Mouse (Mus musculus) hematopoietic multipotent progenitor cell, adult 10-12 weeks (in vitro differentiated cells): ENCODE data around the gene Tbc1d10b. TPM values are rescaled to one million over a fixed set of nuclear protein-coding genes. Genes with fewer than 3 reads are reported as not detected.

ENCODE experiments used
- polyA plus RNA-seq: library from polyadenylated mRNA; stranded (reverse); fragments of >175 nt; gene quantifications from 2 replicates; pipeline ENCODE4 v1.2.3, GENCODE M21; 2012; ENCODE audit warnings: low replicate concordance

The Tbc1d10b gene
- polyA plus RNA-seq: 48.8 and 114 TPM in 2 replicates

GRCm38 (mm10) chr7:127208295-127208552 is at the start of gene Tbc1d10b:
Gene Tbc1d10b (minus strand): TSS chr7:127208468.

GRCm38 (mm10) chr7:127243870-127244657 is 35.8 kb upstream of the Tbc1d10b start, which contains the start of gene Zfp771:
Gene Zfp771 (plus strand): TSS chr7:127244274.

GRCm38 (mm10) chr7:127232622-127233367 is 24.5 kb upstream of the Tbc1d10b start, which contains the start of the genes Zfp553 and Sept1:
Gene Zfp553 (plus strand): TSS chr7:127233061.
Gene Sept1 (minus strand): TSS chr7:127233130.

GRCm38 (mm10) chr7:127208553-127209438 is 528 bp upstream of the Tbc1d10b start, which contains the start of gene Mylpf:
Gene Mylpf (plus strand): TSS chr7:127208890.

GRCm38 (mm10) chr7:127195544-127196295 is 12.5 kb downstream of the Tbc1d10b start, which contains the start of gene Cd2bp2:
Gene Cd2bp2 (minus strand): TSS chr7:127196050.

Other genes with a start within 250 kb of the Tbc1d10b start
- gene Cdipt, start 232.6 kb downstream of the Tbc1d10b start, polyA plus RNA-seq: 122 and 191 TPM in 2 replicates
- gene Cdiptos, start 232.4 kb downstream of the Tbc1d10b start, polyA plus RNA-seq: 0.29 and 0.57 TPM in 2 replicates
- 41.4 and 44.2 TPM in 2 replicates for gene Mvp, start 193.8 kb downstream of the Tbc1d10b start, polyA plus RNA-seq
- gene Pagr1b, start 192.0 kb downstream of the Tbc1d10b start, polyA plus RNA-seq: 2.3 and 8.3 TPM in 2 replicates
- gene Pagr1a, start 191.1 kb downstream of the Tbc1d10b start, polyA plus RNA-seq: 4.2 and 54.7 TPM in 2 replicates
- gene Gm42742, start 187.4 kb downstream of the Tbc1d10b start, polyA plus RNA-seq: 120 and 325 TPM in 2 replicates
- 1.7 and 5.9 TPM in 2 replicates for gene Prrt2, start 187.3 kb downstream of the Tbc1d10b start, polyA plus RNA-seq
- 317 and 823 TPM in 2 replicates for gene Maz, start 181.4 kb downstream of the Tbc1d10b start, polyA plus RNA-seq
- gene Kif22, start 166.0 kb downstream of the Tbc1d10b start, polyA plus RNA-seq: 2.6 and 9.1 TPM in 2 replicates
- gene Zg16, start 121.1 kb downstream of the Tbc1d10b start, polyA plus RNA-seq: 0.27 TPM in 1 of 2 replicates, not detected in the other
- 271 and 357 TPM in 2 replicates for gene AI467606, start 117.1 kb downstream of the Tbc1d10b start, polyA plus RNA-seq
- 5.7 and 7.0 TPM in 2 replicates for gene Qprt, start 86.2 kb downstream of the Tbc1d10b start, polyA plus RNA-seq
- gene Spn, start 70.6 kb downstream of the Tbc1d10b start, polyA plus RNA-seq: 81.8 and 125 TPM in 2 replicates
- gene Cd2bp2, start 12.4 kb downstream of the Tbc1d10b start, polyA plus RNA-seq: 63.2 and 81.0 TPM in 2 replicates
- gene Mylpf, start 422 bp upstream of the Tbc1d10b start, polyA plus RNA-seq: 3.8 TPM in 1 of 2 replicates, not detected in the other
- 19.8 and 21.6 TPM in 2 replicates for gene Zfp553, start 24.6 kb upstream of the Tbc1d10b start, polyA plus RNA-seq
- gene Sept1, start 24.7 kb upstream of the Tbc1d10b start, polyA plus RNA-seq: 741 and 939 TPM in 2 replicates
- gene Zfp771, start 35.8 kb upstream of the Tbc1d10b start, polyA plus RNA-seq: 30.4 and 62.4 TPM in 2 replicates
- gene Dctpp1, start 52.2 kb upstream of the Tbc1d10b start, polyA plus RNA-seq: 11.9 and 40.3 TPM in 2 replicates
- gene Sephs2, start 65.6 kb upstream of the Tbc1d10b start, polyA plus RNA-seq: 18.3 and 56.1 TPM in 2 replicates
- gene Itgal, start 87.8 kb upstream of the Tbc1d10b start, polyA plus RNA-seq: 65.9 and 91.0 TPM in 2 replicates
- 11.8 and 12.1 TPM in 2 replicates for gene Zfp768, start 137.1 kb upstream of the Tbc1d10b start, polyA plus RNA-seq
- gene Zfp747, start 167.6 kb upstream of the Tbc1d10b start, polyA plus RNA-seq: 6.0 and 8.8 TPM in 2 replicates
- 1.1 and 1.4 TPM in 2 replicates for gene 9130019O22Rik, start 178.7 kb upstream of the Tbc1d10b start, polyA plus RNA-seq
- 5.7 and 9.3 TPM in 2 replicates for gene E430018J23Rik, start 185.2 kb upstream of the Tbc1d10b start, polyA plus RNA-seq
- gene Zfp764, start 198.4 kb upstream of the Tbc1d10b start, polyA plus RNA-seq: 2.3 and 3.1 TPM in 2 replicates
- gene Zfp688, start 213.6 kb upstream of the Tbc1d10b start, polyA plus RNA-seq: 25.8 and 61.8 TPM in 2 replicates
- gene Zfp689, start 240.7 kb upstream of the Tbc1d10b start, polyA plus RNA-seq: 13.2 and 16.8 TPM in 2 replicates